Mouse (Mus musculus): ENCODE results near the gene Ppil2. TPM values are rescaled to one million over a fixed set of nuclear protein-coding genes. Genes with fewer than 3 reads are reported as not detected.
A peak's percentile ranks its signal among the peaks of the same experiment; 100 is the strongest.

Gene Ppil2
- total RNA-seq, 2 experiments from 2014 or later = 72.7 to 84.5 TPM

DNA sequence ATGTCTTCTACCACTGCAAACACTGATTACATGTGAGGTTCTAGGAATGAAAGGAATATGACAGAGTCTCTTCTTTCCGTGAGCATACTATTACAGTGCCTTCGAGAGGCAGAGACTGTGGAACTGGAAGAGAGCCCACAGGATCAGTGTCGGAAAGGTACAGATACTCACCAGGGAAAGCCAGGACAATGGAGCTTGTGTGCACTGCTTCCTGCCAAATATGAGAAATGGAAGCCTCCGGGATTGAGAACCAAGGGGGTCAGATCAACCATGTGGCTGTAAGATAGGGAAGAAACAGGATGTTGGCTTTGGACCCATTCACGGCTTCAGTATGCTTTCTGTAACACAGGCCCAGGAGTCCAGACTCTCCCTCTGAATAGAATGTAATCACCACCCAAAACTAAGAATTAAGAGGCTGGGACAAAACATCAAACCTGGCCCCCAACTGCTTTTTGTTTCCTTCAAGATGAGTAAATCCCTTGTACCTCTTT lies 6.3 kb upstream of the Ppil2 start:
- DNase-seq (ENCODE audit: low spot score in 2 of 2) = no peak
- intact Hi-C loops (cut with DNase I) = no loop called here

DNA sequence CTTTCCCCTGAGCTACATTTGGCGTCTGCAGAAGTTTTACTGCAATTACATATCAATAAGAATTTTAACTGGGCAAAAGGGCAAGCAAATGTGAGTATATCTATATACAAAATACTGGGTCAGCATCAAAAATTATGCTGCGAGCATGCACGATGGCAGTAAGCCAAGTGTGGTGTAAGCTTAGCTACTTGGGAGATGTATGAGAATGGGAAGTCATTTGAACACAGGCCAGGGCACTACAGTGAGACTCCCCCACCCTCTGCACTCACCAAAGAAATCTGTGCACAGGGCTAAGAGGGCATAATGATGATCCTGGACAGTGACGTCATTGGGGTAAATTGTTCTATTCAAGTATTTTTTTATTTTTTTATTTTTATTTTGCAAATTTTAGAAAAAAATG lies 6.5 kb downstream of the Ppil2 start:
- intact Hi-C loops (cut with DNase I) = no loop called here
- no peak for DNase-seq (ENCODE audit: low spot score in 2 of 2)

DNA sequence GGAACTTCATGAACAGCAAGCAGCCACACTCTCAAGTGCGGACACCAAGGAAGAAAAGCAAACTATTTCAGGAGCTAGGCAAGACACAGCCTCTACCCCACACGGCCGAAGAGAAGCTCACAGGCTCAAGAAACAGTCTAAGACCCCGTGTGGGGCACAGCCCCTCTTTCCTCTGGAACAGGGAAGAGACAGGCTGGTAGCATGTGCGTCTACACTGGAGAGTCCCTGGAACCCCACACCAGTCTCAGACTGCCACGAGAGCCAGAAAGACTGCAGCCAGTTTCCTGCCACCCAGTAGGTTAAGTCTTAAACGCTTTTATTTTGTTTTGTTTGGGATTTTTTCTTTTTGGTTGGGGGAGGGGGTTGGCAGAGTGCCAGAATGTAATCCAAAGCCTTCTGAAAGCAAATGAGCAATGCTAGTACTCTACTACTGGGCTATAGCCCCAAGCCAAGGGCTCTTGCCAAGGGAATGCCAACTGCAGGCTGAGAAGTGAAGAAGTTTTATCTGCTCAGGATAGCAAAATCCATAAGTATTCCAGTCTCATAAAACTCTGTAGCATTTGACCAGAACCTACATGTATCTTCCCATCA lies 8.3 kb downstream of the Ppil2 start:
- intact Hi-C loops (cut with DNase I) = no loop called here
- DNase-seq (ENCODE audit: low spot score in 2 of 2) = no peak

DNA sequence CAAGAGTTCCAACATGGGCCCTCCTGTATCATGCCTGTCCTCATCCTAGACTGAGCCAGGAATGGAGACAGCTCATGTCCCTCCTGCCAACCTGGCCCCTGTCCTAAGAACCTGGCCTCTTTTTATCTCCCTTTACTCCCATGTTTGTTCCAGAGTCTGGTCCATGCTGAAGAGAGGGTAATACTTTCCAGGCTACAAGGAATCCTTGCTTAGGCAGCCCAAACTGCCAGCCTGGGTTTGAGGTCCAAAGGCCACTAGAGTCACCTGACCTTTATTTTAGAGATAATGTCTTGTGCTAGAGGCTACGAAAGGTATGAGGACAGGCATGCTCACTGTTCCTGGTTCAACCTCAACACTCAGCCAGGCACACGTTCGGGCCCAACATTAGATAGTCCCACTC lies 14.1 kb downstream of the Ppil2 start:
- intact Hi-C loops (cut with DNase I) = no loop called here
- no peak for DNase-seq (ENCODE audit: low spot score in 2 of 2)

DNA sequence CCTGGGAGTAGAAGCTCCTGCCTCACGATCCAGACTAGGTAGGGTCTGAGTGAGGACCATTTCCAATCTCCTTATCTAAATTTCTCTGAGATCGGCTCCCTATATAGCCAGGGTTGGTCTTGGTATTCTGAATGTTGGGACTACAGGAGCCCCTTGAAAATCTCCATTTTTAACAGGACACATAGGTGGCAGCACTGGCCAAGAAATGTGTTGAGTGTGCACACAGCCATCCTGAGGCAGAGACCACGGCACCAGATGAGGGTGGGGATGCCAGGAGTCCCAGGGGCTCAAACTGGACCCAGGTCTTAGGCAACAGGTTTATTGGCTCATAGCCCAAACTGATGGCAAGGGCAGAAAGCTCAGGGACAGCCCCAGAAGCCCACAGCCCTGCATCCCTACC lies 22.7 kb downstream of the Ppil2 start:
- intact Hi-C loops (cut with DNase I) = no loop called here

DNA sequence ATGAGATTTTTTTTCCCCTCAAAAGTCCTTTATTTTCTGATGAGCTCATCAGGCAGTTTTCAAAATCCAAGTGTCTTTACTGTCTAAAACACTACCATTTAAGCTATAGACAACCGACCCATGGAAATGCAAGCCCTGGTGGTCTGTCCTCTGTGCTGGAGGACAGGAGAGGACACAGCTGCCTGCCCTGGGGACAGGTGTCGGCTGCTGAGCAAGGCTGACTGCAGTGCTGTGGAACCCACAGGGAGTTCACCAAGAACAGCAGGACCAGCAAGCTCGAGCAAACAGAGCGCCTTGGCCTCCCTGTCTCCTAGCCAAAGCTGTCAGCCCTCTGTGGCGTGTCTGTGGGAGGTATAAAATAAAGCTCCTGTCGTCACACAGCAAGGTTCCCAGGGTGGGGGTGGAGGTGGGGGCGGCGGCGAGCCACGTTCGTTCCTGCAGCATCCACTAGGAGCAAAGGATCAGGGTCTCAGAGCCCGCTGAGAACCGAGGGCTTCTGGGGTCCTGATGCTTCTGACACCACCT lies 24.3 kb downstream of the Ppil2 start:
- intact Hi-C loops (cut with DNase I) = no loop called here
- peak in 1 of 2 experiments; percentile 64 for DNase-seq (ENCODE audit: low spot score in 2 of 2)

More for the DNA sequence above, 22.7 kb downstream of the Ppil2 start:
- no peak for DNase-seq (ENCODE audit: low spot score in 2 of 2)

DNA sequence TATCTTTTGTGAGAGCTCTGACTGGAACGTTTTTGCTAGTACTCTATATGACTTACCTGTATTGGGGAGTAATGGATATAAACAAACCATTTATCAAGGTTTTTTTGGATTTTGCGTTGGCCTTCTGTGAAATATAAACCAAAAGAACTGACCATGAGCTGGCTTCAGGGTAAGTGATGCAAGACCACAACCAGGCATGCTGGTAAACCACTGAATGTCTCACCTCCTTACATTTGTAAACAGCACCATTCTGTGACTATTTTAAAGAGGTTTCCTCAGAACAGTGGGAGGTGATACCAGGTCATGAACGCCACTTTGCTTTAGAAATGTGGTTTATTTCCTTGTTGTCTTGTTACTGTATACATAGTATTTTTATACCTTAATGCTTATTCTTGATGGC lies 24.8 kb downstream of the Ppil2 start:
- no peak for DNase-seq (ENCODE audit: low spot score in 2 of 2)
- intact Hi-C loops (cut with DNase I) = no loop called here

DNA sequence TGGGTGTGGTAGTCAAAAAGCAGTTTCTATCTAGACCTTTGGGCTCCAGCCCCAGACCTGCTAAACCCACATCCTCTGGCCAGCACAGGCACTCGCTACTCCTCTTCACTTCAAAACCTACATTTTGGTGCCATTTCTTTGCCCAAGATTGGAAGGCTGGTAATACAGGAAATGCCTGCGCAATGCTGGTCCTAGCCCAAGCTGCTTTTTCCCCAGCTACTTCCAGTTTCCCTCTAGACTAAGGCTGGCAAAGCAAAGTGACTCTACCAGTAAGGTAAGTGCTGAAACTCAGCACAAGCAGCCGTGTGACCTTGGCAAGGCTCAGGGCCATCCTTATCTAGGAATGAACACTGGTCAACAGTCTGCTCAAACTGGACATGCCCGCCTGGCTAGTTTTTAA lies 25.4 kb downstream of the Ppil2 start:
- intact Hi-C loops (cut with DNase I) = no loop called here

DNA sequence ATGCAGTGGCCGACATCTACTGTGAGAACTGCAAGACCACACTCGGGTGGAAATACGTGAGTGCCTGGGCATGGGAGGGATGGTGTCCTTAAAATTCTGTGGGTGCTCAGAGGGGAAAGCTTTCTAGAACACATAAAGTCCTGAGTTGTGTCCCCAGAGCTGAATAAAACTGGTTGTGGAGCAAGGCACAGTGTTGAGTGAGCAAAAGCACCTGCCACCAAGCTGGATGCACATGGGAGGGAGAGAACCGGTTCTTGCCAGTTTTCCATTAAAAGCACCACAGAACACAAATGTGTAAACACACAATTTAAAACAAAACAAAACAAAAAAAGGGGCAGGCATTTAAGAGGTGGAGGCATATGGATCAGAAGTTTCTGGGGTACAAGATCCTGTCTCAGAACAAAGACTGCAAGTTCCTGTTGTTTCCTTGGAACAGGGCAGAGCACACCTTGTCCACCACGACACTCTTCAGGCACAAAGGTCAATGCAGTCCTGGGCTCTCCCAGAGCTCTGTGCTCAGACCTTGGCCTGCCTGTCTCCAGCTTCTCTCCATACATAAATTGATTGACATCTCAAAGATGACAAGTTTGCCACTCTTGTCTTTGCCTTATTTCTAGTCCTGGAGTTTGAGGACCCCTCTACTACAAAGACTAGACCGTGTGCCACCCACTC lies 28.8 kb downstream of the Ppil2 start:
- intact Hi-C loops (cut with DNase I) = no loop called here
- DNase-seq (ENCODE audit: low spot score in 2 of 2) = no peak

More for the DNA sequence above, 25.4 kb downstream of the Ppil2 start:
- DNase-seq (ENCODE audit: low spot score in 2 of 2) = no peak

DNA sequence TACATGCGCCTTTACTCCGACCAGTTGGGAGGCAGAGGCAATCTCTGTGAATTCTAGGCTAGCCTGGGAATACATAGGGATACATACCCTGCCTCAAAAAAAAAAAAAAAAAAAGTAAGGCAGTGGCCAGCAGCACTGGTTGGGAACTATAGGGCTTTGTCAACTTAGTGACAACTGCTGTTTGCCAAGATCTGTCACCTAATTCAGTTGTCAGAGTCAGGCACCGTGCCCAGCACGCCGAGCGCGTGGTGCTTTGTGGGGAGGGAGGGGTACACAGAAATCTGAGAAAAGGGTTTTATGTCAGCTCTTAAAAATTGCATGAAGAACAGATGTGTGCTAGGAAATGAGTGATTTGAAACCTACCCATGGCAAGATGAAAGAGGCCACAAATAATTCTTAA lies 33.0 kb downstream of the Ppil2 start:
- intact Hi-C loops (cut with DNase I) = no loop called here
- peak in 1 of 2 experiments; percentile 40 for DNase-seq (ENCODE audit: low spot score in 2 of 2)

DNA sequence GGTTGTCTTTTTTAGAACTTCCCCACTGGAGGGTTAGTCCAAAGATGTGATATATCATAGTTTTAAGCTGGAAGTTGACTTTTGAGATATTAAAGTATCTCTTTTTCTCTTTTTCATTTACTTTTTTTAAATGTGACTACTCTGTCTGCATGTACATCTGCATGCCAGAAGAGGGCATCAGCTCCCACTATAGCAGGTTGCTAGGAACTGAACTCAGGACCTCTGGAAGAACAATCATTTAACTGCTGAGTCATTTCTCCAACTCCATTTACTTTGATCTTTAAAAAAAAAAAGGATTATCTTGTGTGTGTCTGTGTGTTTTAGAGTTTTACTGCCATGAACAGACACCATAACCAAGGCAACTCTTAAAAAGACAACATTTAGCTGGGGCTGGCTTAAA lies 34.2 kb downstream of the Ppil2 start:
- no peak for DNase-seq (ENCODE audit: low spot score in 2 of 2)
- intact Hi-C loops (cut with DNase I) = no loop called here

DNA sequence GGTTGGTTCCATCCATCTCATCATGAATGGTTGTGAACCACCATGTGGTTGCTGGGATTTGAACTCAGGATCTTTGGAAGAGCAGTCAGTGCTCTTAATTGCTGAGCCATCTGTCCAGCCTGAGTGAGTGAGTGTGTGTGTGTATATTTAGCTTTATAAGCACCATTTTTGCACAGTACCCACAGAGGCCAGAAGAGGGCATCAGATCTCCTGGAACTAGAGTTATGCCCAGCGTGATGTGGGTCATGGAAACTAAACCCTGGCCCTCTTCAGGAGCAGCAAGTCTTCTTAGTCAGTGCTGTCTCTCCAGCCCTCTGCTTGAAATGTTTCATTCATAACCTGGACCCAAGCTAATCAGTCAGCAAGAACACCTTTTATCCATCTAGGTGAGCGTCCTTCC lies 34.8 kb downstream of the Ppil2 start:
- no peak for DNase-seq (ENCODE audit: low spot score in 2 of 2)
- intact Hi-C loops (cut with DNase I) = no loop called here

DNA sequence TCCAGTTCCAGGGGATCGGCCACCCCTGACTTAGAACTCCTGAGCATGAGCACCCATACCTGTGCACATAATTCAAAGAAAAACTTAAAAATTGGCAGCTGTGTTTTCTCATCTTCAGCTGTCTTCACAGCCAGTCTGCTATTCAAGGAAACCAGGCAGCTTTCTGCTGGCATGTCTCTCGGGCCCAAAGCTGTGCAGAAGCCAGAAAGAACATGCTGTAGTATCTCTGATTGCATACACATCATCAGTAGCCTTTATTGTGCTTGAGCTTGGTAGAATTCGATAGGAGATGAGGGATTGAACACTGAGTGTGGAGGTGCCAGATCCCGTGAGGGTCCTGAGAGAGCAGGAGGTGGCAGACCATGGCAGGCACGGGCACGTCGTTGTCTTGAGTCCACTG lies 38.1 kb downstream of the Ppil2 start:
- intact Hi-C loops (cut with DNase I) = loop anchor here (5.0 kb wide), 2 partner anchors 91 to 141 kb away; partner anchors contain the start of gene Mapk1
- DNase-seq (ENCODE audit: low spot score in 2 of 2) = peak in 1 of 2 experiments; percentile 70

DNA sequence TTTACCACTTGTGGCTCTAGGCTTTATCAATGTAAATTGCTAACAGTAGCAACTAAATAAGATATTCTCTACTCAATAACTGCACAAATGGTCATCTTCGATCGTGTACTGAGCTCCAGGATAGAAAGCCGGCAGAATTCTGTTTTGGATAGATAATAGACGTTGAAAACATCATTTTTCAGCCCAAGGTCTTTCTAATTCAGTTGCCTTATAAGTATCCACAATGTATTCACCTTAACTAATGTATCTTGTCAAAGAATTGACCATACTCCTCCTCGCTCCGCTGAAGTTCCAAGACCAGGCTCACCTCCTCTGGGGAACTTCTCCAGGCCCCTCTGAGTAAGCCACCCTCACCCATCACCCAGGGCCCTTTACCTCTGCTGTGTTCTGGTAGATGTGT lies 40.3 kb downstream of the Ppil2 start:
- intact Hi-C loops (cut with DNase I) = loop anchor here (5.0 kb wide), 2 partner anchors 88 to 138 kb away; partner anchors contain the start of gene Mapk1
- DNase-seq (ENCODE audit: low spot score in 2 of 2) = no peak

DNA sequence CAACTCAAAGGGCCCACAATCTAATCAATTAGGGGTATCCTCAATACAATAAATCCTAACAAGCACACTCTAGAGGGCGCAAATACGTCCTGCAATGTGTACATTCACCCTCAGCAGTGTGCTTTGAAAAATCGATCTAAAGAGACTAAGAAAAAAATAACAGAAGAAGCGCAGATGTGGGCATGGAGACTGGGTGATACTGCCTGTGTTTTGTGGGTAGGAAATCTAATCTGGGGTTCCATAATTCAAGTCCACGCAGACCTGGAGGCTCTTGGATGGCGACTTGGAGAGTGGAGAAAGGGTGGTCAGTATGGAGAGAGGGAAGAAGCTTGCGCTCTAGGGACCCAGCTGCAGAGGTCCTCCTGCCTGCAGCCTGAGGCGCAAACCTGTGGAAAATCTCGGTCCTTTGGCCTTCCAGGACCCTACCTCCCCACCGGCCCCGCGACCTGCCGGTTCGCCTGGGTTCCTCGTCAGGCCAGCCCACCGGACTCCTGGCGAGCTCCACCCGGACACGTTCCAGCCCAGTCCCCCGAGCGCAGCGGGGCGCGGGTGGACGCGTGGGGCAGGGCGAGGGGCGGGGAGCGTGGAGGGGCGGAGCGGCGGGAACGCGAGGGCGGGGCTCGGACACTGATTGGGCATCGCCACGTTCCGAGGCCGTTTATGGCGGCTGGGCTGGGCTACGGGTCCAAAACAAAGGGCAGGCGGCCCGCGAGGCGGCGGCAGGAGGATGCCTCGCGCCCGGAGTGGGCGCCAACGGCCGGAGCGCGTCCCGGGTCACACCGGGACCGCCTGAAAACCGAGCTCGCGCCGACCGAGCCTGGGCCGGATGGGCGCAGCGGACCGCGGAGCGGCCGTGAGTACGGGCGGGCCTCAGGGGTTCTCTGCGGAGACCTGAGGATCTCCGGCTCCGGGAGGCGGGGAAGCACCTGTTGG lies 41.3 kb downstream of the Ppil2 start, which contains the start of gene Ypel1:
Gene Ypel1, plus strand, starts transcription at position 186 of the 933 bp plus-strand sequence.
- intact Hi-C loops (cut with DNase I) = loop anchor here (5.0 kb wide), 2 partner anchors 87 to 137 kb away; partner anchors contain the start of gene Mapk1
- DNase-seq (ENCODE audit: low spot score in 2 of 2) = peak; percentile 89 to 90

DNA sequence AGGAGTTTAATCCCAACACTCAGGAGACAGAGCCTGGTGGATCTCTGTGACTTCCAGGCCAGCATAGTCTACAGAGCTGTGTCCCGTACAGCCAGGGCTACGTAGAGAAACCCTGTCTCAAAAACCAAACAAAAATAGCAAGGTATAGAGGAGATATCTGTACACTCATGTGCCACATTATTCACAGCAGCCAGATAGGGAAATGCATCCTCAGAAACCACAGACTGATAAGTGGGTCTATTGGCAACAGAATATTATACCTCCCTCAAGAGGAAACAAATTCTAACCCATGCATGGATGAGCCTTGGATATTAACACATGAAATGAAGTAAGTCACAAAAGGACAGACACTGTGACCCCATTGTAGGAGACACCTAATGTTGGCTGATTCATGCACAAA lies 43.5 kb downstream of the Ppil2 start:
- intact Hi-C loops (cut with DNase I) = no loop called here
- no peak for DNase-seq (ENCODE audit: low spot score in 2 of 2)

DNA sequence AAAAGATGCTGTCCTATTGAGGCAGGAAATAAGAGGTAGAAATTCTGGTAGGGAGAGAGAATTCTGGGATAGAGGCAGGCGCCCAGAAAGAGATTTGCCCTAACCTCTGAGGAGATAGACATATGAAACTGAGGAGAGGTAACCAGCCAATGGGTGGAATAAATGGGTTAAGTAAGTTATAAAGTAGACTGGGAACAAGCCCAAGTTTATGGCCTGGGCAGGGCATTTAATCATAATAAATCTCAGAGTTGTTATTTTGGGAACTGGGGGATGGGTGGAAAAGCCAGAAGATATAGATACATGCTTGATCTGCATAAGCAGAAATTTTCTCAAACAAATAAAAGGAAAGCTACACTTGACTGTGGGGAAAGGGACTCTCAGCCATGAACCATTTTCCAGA lies 48.7 kb downstream of the Ppil2 start:
- DNase-seq (ENCODE audit: low spot score in 2 of 2) = no peak
- intact Hi-C loops (cut with DNase I) = no loop called here

DNA sequence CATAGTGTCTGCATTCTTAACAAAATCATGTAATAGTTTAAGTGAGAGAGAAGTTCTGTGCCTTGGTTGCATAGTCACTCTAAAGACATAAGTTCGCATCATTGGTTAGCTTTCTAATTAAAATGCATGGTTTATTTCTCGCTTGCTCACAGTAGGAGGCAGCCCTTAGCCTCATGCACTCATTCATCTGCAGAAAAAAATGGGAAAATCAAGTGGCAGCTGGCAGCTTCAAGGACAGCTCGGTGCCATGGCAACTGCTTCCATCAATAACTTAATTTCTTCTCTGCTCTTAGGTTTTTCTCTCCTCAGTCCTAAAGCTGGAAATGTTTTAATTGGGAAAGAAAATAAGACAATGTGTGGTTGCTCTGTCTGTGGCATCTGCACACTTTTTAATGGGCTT lies 55.5 kb downstream of the Ppil2 start:
- peak; percentile 50 to 87 for DNase-seq (ENCODE audit: low spot score in 2 of 2)
- intact Hi-C loops (cut with DNase I) = no loop called here

DNA sequence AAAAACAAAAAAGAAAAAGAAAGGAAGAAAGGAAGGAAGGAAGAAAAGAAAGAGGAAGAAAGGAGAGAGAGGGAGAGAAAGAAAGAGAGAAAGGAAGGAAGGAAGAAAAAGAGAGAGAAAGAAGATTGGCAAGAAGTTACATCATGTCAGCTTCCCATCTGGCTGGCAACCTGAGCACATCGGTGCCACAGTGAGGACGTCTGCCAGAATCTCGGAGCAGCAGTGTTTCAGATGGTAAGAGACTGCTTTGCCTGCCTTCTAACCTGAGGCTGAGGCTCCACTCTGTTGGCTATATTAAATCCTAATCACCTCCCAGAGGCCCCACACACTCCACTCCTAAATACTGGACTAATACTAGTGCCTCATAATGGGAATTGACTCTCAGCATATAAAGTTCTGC lies 57.2 kb downstream of the Ppil2 start:
- intact Hi-C loops (cut with DNase I) = no loop called here
- no peak for DNase-seq (ENCODE audit: low spot score in 2 of 2)

DNA sequence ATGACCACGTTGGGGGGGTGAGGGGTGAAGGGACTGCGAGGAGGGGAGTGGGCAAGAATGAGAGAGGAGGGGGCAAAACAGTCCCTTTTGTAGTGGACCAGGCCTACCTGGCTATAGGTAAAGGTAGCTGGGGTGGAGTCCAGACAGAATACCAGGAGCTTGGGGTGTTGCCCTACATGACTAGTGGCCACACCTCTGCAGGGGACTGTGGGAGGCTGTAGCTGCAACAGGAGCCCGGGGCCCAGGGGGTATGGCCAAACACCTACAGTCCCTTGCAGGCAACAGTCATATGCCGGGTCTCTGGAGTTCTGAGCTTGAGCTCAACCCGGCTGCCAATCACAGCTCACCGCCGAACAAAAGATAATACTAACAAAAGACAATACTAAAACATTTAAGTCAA lies 59.0 kb downstream of the Ppil2 start:
- intact Hi-C loops (cut with DNase I) = no loop called here

More for the DNA sequence above, 59.0 kb downstream of the Ppil2 start:
- no peak for DNase-seq (ENCODE audit: low spot score in 2 of 2)

Data from left cerebral cortex, postnatal 25 days (tissue).